Mouse (Mus musculus) olfactory bulb, adult 2 months (tissue): ENCODE data around the gene Mrpl52. TPM values are rescaled to one million over a fixed set of nuclear protein-coding genes. Genes with fewer than 3 reads are reported as not detected.

ENCODE experiments used
- H3K27ac ChIP-seq: fragments of 200-500 bp; 2 replicates; pipeline ENCODE4 v1.5.1; 2012; ENCODE audit warnings: low read depth, low read length; ENCODE audit not compliant: insufficient read depth
- H3K4me1 ChIP-seq: fragments of 200-500 bp; 2 replicates; pipeline ENCODE4 v1.6.1; 2012; ENCODE audit warnings: low read length; ENCODE audit not compliant: control insufficient read depth, insufficient read depth
- H3K4me3 ChIP-seq: fragments of 200-500 bp; 2 replicates; pipeline ENCODE4 v1.5.1; 2012; ENCODE audit warnings: mild to moderate bottlenecking, low read depth, low read length, moderate library complexity; ENCODE audit not compliant: insufficient read depth
- CTCF ChIP-seq: fragments of 200-500 bp; IDR thresholded peaks from 2 replicates; pipeline ENCODE4 v1.5.1; 2012; ENCODE audit warnings: low read depth, mild to moderate bottlenecking, low read length, moderate library complexity; ENCODE audit not compliant: insufficient read depth
- POLR2A ChIP-seq: fragments of 200-500 bp; IDR thresholded peaks from 2 replicates; pipeline ENCODE4 v1.6.1; 2012; ENCODE audit warnings: mild to moderate bottlenecking, low read depth, low read length, moderate library complexity; ENCODE audit not compliant: insufficient read depth
- WGBS: fragments of 180-500 bp; shearing (Covaris S2); methylation state at CpG from one replicate; pipeline ENCODE4 v1.1.7; 2018; 5-methylcytosine and 5-hydroxymethylcytosine counted together
- polyA plus RNA-seq: library from polyadenylated mRNA; stranded (reverse); fragments of >200 nt; gene quantifications from 2 replicates; pipeline ENCODE4 v1.2.4, GENCODE M21; 2012; ENCODE audit warnings: low replicate concordance; ENCODE audit not compliant: missing spikeins, insufficient read depth, insufficient read length

The Mrpl52 gene
- polyA plus RNA-seq, 1 experiment = not detected

DNA sequence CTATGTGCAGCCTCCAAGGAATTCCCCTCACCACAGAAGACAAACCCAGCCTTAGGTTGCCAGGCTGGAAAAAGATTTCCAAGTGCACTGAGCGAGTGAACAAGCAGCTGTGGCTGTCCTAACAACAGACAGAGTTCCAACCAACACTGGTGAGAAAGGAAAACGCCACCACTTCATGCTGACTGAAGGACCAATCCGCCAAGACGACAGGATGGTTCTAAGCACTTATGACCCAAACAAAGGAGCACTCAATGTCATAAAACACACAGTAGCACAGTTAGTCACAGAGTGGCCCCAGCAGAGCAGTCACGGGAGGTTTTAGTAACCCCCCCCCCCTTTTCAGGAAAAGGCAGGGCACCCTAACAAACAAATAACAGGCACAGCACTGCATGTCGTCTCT lies 35.9 kb upstream of the Mrpl52 start:
- TF ChIP-seq POLR2A = no peak
- no peak for TF ChIP-seq CTCF
- H3K27ac ChIP-seq = no peak overlapping the region
- WGBS = 47% methylated on average over 6 of the region's 6 CpGs
- H3K4me1 ChIP-seq = no peaks in the 10 kb centered on the region
- H3K4me3 ChIP-seq = no peak overlapping the region

DNA sequence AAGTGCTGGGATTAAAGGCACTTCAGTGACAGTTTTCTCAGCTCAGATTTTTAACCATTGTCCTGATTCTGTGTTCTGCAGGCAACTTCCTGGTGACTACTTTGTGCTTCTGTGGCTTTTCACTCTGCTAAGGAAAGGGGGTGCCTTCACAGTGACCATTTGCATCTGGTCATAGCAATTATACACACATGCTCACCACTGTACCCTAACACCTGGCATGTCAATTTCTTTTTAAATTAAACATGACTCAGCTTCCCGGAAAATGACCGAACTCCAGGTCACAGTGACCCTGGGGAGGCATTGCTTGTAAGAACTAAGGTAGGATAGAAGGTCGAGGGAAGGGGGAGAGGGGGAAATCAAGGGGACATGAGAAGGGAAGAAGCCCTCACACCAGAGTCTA lies 32.9 kb upstream of the Mrpl52 start:
- Histone ChIP-seq H3K4me1 (no peaks in the 10 kb centered on the region), H3K27ac (no peak overlapping the region), H3K4me3 (no peak overlapping the region)
- TF ChIP-seq CTCF (no peak), POLR2A (no peak)
- WGBS = 77% methylated on average over 3 of the region's 3 CpGs

DNA sequence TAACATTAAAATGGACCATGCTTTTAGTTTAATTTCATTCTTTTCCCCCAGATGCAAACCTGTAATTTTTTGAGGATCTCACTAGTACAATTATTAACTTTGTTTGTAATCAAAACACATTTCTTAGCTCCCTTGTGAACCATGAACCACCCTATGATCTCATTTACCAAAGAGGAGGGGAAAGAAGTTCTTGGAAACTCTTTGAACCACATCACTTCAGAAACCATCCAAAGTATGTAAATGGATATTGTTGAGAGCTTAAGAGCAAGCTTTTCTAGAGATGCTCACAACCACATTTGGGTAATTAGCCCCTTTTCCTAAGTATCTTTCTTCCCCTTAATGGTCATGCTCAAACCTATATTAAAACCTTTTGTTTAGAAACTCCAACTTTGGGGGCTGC lies 32.4 kb upstream of the Mrpl52 start:
- TF ChIP-seq CTCF (no peak), POLR2A (no peak)
- Histone ChIP-seq H3K27ac (no peak overlapping the region), H3K4me3 (no peak overlapping the region), H3K4me1 (no peaks in the 10 kb centered on the region)

GRCm38 (mm10) chr14:54396685-54397084 lies 30.0 kb upstream of the Mrpl52 start:
- H3K4me3 ChIP-seq = no peak overlapping the region
- H3K4me1 ChIP-seq = no peaks in the 10 kb centered on the region
- WGBS = 81% methylated on average over 7 of the region's 7 CpGs
- H3K27ac ChIP-seq = no peak overlapping the region
- TF ChIP-seq POLR2A = no peak
- TF ChIP-seq CTCF = no peak

- TF ChIP-seq POLR2A = no peak
- TF ChIP-seq CTCF = no peak
- H3K4me3 ChIP-seq = no peak overlapping the region
- WGBS = 80% methylated on average over 7 of the region's 7 CpGs
- no peak overlapping the region for H3K27ac ChIP-seq
- H3K4me1 ChIP-seq = no peaks in the 10 kb centered on the region
Observed at GRCm38 (mm10) chr14:54397872-54398527, 28.7 kb upstream of the Mrpl52 start.

- Histone ChIP-seq H3K27ac (no peak overlapping the region), H3K4me1 (no peaks in the 10 kb centered on the region), H3K4me3 (no peak overlapping the region)
- TF ChIP-seq CTCF = no peak
- TF ChIP-seq POLR2A = no peak
- 72% methylated on average over 7 of the region's 7 CpGs for WGBS
Observed at GRCm38 (mm10) chr14:54398528-54398916, 28.2 kb upstream of the Mrpl52 start.

DNA sequence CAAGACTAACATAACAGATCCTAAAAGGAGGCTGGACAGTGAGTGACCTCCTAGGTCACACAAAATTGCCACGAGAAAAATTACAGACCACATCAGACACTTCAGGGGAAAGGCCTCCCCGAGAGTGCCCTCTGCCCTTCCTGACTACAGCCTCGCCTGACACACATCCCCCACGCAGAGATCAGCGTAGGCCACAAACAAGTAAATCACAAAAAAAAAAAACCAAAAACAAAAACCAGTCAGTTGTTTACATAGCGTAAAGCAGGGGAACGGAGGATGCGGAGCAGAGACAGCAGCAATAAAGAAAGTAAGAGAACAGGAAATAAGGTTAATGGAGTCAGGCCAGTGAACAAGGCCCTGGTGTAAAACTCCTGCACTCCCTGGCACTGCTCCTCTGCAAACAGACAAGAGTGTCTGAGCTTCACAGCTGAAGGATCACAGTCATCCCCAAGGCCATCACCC lies 27.8 kb upstream of the Mrpl52 start:
- WGBS = 73% methylated on average over 8 of the region's 8 CpGs
- Histone ChIP-seq H3K4me3 (no peak overlapping the region), H3K27ac (no peak overlapping the region), H3K4me1 (no peaks in the 10 kb centered on the region)
- no peak for TF ChIP-seq POLR2A
- no peak for TF ChIP-seq CTCF

DNA sequence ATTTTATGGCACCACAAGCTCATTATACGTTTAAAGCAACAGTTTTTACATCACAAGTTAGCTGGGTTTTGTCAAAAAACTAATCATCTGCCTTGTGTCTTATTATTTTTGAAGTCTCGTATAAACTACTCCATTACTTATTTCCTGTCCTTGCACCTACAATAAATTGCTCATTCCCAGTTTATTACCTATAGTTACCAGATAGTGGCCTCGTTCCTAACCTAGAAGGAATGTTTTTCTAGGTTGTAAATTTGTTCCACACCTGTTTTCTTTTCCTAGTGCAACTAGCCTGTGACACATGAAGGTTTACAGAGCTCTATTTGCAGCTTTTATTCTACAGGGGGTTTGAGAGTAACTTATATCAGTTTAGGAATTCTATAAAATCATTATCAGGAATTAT lies 25.0 kb upstream of the Mrpl52 start:
- WGBS = 88% methylated on average over 3 of the region's 3 CpGs
- H3K4me1 ChIP-seq = no peaks in the 10 kb centered on the region
- no peak overlapping the region for H3K4me3 ChIP-seq
- H3K27ac ChIP-seq = no peak overlapping the region
- TF ChIP-seq POLR2A (no peak), CTCF (no peak)

DNA sequence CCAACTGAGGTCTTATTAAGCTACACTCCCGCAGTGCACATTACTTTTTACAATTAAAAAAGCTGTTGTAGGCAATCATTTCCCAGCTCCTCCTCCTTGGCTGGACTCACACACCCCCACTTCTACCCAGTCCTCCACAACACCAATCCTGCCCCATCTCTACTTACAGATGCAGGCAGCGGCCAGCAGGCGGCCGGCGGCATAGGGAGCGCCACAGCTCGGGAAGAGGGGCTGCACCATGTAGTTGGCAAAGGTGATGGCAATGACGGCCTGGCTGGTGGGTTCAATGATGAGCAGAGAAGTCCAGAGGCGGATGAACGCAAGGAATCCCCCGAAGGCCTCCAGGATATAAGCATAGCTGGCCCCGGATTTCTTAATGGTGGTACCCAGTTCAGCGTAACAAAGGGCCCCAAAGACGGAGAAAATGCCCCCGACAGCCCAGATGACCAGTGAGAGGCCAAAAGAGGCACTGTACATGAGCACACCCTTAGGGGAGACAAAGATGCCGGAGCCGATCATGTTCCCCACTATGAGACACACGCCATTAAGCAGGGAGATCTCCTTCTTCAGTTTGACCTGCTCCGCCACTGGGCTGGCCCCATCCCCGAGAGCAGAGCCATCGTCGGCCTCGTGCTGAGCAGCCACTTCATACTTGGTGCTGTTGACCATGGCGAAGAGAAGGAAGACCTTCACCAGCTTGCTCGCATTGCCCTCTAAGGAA lies 18.2 kb upstream of the Mrpl52 start:
- Histone ChIP-seq H3K27ac (no peak overlapping the region), H3K4me3 (no peak overlapping the region), H3K4me1 (peaks cover 3% of the 10 kb centered on the region; the same call in 1 of the 2 replicates)
- no peak for TF ChIP-seq POLR2A
- TF ChIP-seq CTCF = no peak
- 84% methylated on average over 25 of the region's 25 CpGs for WGBS
